Mouse (Mus musculus): Measurements from ENCODE around the gene Pnkd. TPM values are rescaled to one million over a fixed set of nuclear protein-coding genes. Genes with fewer than 3 reads are reported as not detected.
"Not testable (repeated sequence)": the region's sequence is repeated elsewhere in the genome, so short reads cannot be mapped to it uniquely, and the experiment has no call there.

Gene Pnkd
- polyA plus RNA-seq, 1 experiment from 2014 or later = 34.0 TPM

DNA sequence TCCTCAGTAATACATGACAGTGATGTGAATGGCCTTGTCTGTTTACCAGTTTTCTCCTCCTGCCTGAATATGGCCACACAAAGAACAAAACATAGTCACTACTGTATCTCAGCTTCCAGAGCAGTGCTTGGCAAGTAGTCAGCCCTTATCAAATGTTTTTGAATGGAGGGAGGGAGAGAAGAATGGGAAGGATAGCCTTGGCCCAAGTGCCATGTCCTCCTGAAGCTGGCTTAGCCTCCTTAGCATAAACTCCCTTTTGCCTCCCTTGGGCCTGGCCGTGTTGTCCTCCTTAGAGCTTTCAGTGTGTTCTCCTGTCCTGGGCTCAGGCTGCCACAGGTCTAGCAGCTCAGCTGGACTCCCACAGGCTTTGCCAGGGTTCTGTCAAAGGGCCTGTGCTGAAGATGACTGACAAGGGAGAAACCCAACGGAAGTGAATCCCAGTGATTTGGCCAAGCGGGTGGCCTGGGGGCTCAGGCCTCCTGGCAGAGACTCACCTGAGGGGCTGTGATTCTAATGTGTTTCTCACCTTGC is 52.6 kb downstream of the Pnkd start:
- Histone ChIP-seq H3K27me3 (ENCODE audit: control insufficient read depth, insufficient read depth, low read depth, low read length) (peaks cover 5% of the 10 kb centered on the region; the same call in 1 of the 2 replicates), H3K27ac (ENCODE audit: low read length) (no peak overlapping the region), H3K4me2 (ENCODE audit: low read depth, low read length) (no peak overlapping the region), H3K36me3 (ENCODE audit: control insufficient read depth, insufficient read depth) (no peaks in the 10 kb centered on the region), H3K9me3 (replicated peaks; ENCODE audit: control insufficient read depth, low read length) (no peaks in the 10 kb centered on the region), H3K4me3 (ENCODE audit: low read depth, low read length) (no peak overlapping the region), H3K9ac (ENCODE audit: low read depth, low read length) (no peak overlapping the region), H3K4me1 (ENCODE audit: control insufficient read depth, low read depth, low read length) (peaks cover 11% of the 10 kb centered on the region)
- 76% methylated on average over 3 of the region's 3 CpGs for WGBS (ENCODE audit: insufficient replicate concordance)
- ATAC-seq (ENCODE audit: low read depth) = no peak

DNA sequence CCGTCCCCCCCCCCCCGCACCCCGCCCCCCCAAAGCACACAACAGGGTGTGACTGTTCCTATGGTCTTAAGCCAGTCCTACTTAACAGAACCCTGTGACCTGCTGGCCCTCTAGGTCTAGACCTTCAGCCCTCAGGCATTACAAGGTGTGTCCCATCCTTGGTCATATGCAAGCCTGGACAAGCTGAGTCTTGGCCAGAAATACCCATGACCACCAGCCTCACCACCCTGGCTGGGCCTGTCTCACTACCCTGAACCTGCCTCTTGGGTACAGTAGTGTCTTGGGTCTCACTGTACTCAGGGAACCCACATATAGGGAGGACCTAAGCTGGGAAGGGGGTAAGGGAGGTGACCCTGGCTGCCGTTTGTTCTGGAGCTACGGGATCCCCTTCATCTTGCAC is 53.3 kb downstream of the Pnkd start:
- H3K36me3 ChIP-seq (ENCODE audit: control insufficient read depth, insufficient read depth) = no peaks in the 10 kb centered on the region
- no peaks in the 10 kb centered on the region for H3K9me3 ChIP-seq (replicated peaks; ENCODE audit: control insufficient read depth, low read length)
- peaks cover 4% of the 10 kb centered on the region for H3K4me1 ChIP-seq (ENCODE audit: control insufficient read depth, low read depth, low read length)
- 66% methylated on average over 5 of the region's 5 CpGs for WGBS (ENCODE audit: insufficient replicate concordance)
- no peak overlapping the region for H3K27ac ChIP-seq (ENCODE audit: low read length)
- no peak overlapping the region for H3K4me3 ChIP-seq (ENCODE audit: low read depth, low read length)
- H3K9ac ChIP-seq (ENCODE audit: low read depth, low read length) = no peak overlapping the region
- H3K27me3 ChIP-seq (ENCODE audit: control insufficient read depth, insufficient read depth, low read depth, low read length) = peaks cover 4% of the 10 kb centered on the region; the same call in 1 of the 2 replicates
- H3K4me2 ChIP-seq (ENCODE audit: low read depth, low read length) = no peak overlapping the region
- ATAC-seq (ENCODE audit: low read depth) = no peak

DNA sequence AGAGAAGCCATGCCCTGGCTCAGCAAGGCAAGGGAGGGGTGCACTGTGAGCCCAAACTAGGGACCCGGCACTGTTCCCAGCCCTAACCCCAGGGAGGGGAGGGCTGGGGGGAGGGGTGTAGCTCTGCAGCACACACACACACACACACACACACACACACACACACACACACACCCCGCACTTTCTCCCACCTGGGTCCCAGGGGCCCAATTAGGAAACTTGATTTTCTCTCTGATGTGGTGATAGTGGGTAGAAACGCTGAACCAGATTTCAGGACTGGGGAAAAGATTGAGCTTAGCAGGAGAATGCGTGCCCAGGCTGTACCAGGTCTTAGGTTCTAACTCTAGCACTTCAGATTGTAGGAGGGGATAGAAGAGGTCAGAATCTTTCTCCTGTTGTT is 53.9 kb downstream of the Pnkd start:
- Histone ChIP-seq H3K27ac (ENCODE audit: low read length) (no peak overlapping the region), H3K36me3 (ENCODE audit: control insufficient read depth, insufficient read depth) (no peaks in the 10 kb centered on the region), H3K9ac (ENCODE audit: low read depth, low read length) (no peak overlapping the region), H3K4me2 (ENCODE audit: low read depth, low read length) (no peak overlapping the region), H3K4me3 (ENCODE audit: low read depth, low read length) (no peak overlapping the region), H3K4me1 (ENCODE audit: control insufficient read depth, low read depth, low read length) (peaks cover 5% of the 10 kb centered on the region; the same call in 1 of the 2 replicates), H3K27me3 (ENCODE audit: control insufficient read depth, insufficient read depth, low read depth, low read length) (no peaks in the 10 kb centered on the region), H3K9me3 (replicated peaks; ENCODE audit: control insufficient read depth, low read length) (no peaks in the 10 kb centered on the region)
- 69% methylated on average over 4 of the region's 4 CpGs for WGBS (ENCODE audit: insufficient replicate concordance)
- no peak for ATAC-seq (ENCODE audit: low read depth)

DNA sequence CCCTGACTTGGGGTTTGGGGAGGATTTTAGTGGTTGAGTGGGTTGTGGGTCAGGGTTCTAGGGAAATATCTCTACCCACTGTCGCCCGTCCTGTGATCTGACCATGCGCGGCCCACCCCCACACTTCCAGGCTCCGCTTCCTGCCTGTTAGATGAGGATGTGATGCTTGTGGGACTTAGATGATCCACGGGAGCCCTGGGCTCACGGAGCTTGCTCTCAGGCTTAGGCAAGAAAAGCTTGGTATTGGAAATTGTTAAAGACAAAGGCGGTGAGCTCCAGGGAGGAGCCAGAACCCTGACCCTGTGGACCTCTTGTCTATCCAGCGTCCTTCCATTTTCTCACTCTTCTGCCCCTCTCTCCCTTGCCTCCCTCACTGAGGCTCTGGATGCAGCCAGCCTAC is 55.2 kb downstream of the Pnkd start:
- Histone ChIP-seq H3K4me3 (ENCODE audit: low read depth, low read length) (no peak overlapping the region), H3K9me3 (replicated peaks; ENCODE audit: control insufficient read depth, low read length) (no peaks in the 10 kb centered on the region), H3K36me3 (ENCODE audit: control insufficient read depth, insufficient read depth) (no peaks in the 10 kb centered on the region), H3K9ac (ENCODE audit: low read depth, low read length) (no peak overlapping the region), H3K4me2 (ENCODE audit: low read depth, low read length) (no peak overlapping the region), H3K4me1 (ENCODE audit: control insufficient read depth, low read depth, low read length) (peaks cover 6% of the 10 kb centered on the region; the same call in 1 of the 2 replicates), H3K27ac (ENCODE audit: low read length) (no peak overlapping the region), H3K27me3 (ENCODE audit: control insufficient read depth, insufficient read depth, low read depth, low read length) (no peaks in the 10 kb centered on the region)
- no peak for ATAC-seq (ENCODE audit: low read depth)
- WGBS (ENCODE audit: insufficient replicate concordance) = 78% methylated on average over 9 of the region's 9 CpGs

DNA sequence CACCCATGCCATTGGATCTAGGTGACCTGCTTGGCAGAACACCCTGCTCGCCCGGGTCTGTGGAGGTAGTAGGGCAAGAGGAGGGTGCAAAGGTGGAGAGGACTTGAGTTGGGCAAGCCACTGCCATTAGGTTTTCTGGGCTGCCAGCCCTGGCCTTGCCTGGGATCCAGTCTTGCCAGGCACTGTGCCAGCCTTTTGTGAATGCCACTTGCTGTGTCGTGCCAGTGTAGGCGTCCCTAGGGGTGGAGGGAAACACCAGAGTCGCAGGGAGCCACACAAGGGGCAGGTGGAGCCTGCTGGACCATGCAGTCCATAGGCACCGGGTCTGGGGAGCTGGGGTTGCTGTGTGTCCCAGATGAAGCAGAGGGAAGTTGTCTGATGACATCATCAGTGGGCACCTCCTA is 55.6 kb downstream of the Pnkd start:
- Histone ChIP-seq H3K9ac (ENCODE audit: low read depth, low read length) (no peak overlapping the region), H3K4me1 (ENCODE audit: control insufficient read depth, low read depth, low read length) (peaks cover 6% of the 10 kb centered on the region; the same call in 1 of the 2 replicates), H3K27ac (ENCODE audit: low read length) (no peak overlapping the region), H3K4me2 (ENCODE audit: low read depth, low read length) (no peak overlapping the region), H3K36me3 (ENCODE audit: control insufficient read depth, insufficient read depth) (no peaks in the 10 kb centered on the region), H3K9me3 (replicated peaks; ENCODE audit: control insufficient read depth, low read length) (no peaks in the 10 kb centered on the region), H3K27me3 (ENCODE audit: control insufficient read depth, insufficient read depth, low read depth, low read length) (no peaks in the 10 kb centered on the region), H3K4me3 (ENCODE audit: low read depth, low read length) (no peak overlapping the region)
- WGBS (ENCODE audit: insufficient replicate concordance) = 79% methylated on average over 6 of the region's 6 CpGs
- ATAC-seq (ENCODE audit: low read depth) = no peak

DNA sequence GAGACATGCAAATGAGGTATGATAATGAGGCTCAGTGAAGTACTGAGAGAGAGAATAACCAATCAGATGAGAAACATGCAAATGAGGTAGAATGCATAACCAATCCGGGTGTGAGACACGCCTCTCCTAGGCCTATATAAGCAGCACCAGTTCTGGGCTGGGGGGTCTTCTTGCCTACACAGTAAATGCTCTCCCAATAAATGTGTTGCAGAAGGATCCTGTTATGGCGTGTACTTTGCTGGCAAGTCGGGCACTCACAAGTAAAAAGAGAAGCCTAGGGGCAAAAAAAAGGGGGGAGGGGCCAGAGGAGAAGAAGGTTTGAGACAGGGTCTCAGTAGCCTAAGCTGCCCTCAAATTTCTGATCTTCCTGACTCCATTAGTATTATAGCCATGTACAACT is 56.3 kb downstream of the Pnkd start:
- H3K4me1 ChIP-seq (ENCODE audit: control insufficient read depth, low read depth, low read length); H3K27ac ChIP-seq (ENCODE audit: low read length); H3K36me3 ChIP-seq (ENCODE audit: control insufficient read depth, insufficient read depth); H3K9ac ChIP-seq (ENCODE audit: low read depth, low read length); H3K4me3 ChIP-seq (ENCODE audit: low read depth, low read length); H3K9me3 ChIP-seq (replicated peaks; ENCODE audit: control insufficient read depth, low read length); H3K4me2 ChIP-seq (ENCODE audit: low read depth, low read length); H3K27me3 ChIP-seq (ENCODE audit: control insufficient read depth, insufficient read depth, low read depth, low read length); ATAC-seq (ENCODE audit: low read depth): not testable (repeated sequence)
- WGBS (ENCODE audit: insufficient replicate concordance) = 87% methylated on average over 4 of the region's 4 CpGs

DNA sequence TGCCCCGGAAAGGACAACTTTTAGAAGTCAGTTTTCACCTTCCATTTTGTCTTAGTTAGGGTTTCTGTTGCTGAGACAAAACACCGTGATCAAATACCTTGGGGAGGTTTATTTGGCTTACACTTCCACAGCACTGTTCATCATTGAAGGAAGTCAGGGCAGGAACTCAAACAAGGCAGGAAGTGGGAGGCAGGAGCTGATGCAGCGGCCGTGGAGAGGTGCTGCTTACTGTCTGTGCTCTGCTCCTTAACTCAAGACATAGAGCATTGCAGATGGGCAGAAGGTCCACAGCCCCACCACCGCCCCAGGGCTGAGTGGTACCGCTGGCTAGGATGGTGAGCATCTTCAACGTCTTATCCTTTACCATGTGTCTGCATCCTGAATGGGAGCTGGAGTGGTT is 57.2 kb downstream of the Pnkd start:
- Histone ChIP-seq H3K4me3 (ENCODE audit: low read depth, low read length) (no peak overlapping the region), H3K27ac (ENCODE audit: low read length) (no peak overlapping the region), H3K9me3 (replicated peaks; ENCODE audit: control insufficient read depth, low read length) (no peaks in the 10 kb centered on the region), H3K36me3 (ENCODE audit: control insufficient read depth, insufficient read depth) (no peaks in the 10 kb centered on the region), H3K9ac (ENCODE audit: low read depth, low read length) (no peak overlapping the region), H3K4me2 (ENCODE audit: low read depth, low read length) (no peak overlapping the region), H3K27me3 (ENCODE audit: control insufficient read depth, insufficient read depth, low read depth, low read length) (no peaks in the 10 kb centered on the region), H3K4me1 (ENCODE audit: control insufficient read depth, low read depth, low read length) (peaks cover 6% of the 10 kb centered on the region; the same call in 1 of the 2 replicates)
- no peak for ATAC-seq (ENCODE audit: low read depth)
- WGBS (ENCODE audit: insufficient replicate concordance) = 57% methylated on average over 7 of the region's 7 CpGs

DNA sequence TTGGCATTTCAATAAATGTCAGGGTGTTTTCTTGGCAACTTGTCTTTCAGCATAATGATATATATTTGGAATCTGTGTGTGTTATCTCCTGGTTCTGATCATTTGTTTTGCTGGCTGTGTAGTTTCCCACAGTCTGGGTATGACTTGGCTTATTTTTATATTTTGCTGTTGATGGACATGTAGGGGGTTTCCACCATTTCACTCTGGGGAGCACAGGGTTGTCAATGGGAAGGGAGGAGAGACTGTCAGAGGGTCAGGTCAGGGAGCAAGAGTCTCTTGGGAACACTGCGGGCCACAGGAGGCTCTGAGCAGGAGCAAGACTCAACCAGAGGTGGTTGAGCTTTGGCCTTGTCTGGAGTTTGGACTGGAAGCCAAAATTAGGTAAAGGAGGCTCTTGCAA is 57.6 kb downstream of the Pnkd start:
- ATAC-seq (ENCODE audit: low read depth) = no peak
- peaks cover 6% of the 10 kb centered on the region; the same call in 1 of the 2 replicates for H3K4me1 ChIP-seq (ENCODE audit: control insufficient read depth, low read depth, low read length)
- no peaks in the 10 kb centered on the region for H3K36me3 ChIP-seq (ENCODE audit: control insufficient read depth, insufficient read depth)
- no peak overlapping the region for H3K27ac ChIP-seq (ENCODE audit: low read length)
- WGBS (ENCODE audit: insufficient replicate concordance) = 64% methylated on average over 1 of the region's 1 CpGs
- H3K9ac ChIP-seq (ENCODE audit: low read depth, low read length) = no peak overlapping the region
- no peak overlapping the region for H3K4me3 ChIP-seq (ENCODE audit: low read depth, low read length)
- H3K9me3 ChIP-seq (replicated peaks; ENCODE audit: control insufficient read depth, low read length) = no peaks in the 10 kb centered on the region
- H3K4me2 ChIP-seq (ENCODE audit: low read depth, low read length) = no peak overlapping the region
- no peaks in the 10 kb centered on the region for H3K27me3 ChIP-seq (ENCODE audit: control insufficient read depth, insufficient read depth, low read depth, low read length)

DNA sequence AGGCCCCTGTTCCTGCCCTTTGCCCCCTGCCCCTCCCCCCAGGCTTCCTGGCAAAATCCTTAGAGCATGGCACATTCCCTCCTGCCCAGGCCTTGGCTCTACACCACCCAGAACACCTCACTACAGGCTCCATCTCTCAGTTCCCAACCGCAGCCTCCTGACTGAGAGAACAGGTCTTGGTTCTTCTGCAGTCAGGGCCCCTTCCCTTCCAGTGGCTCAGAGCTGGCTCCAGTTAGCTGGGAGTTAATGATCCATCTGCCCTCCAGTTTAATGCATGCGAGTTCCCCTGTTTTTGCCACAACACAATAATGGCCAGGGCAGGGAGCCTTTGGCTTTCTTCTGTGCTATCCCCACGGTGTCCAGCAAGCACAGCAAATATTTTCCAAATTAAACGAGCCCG is 58.4 kb downstream of the Pnkd start:
- WGBS (ENCODE audit: insufficient replicate concordance) = 61% methylated on average over 5 of the region's 5 CpGs
- no peaks in the 10 kb centered on the region for H3K36me3 ChIP-seq (ENCODE audit: control insufficient read depth, insufficient read depth)
- H3K27ac ChIP-seq (ENCODE audit: low read length) = no peak overlapping the region
- ATAC-seq (ENCODE audit: low read depth) = no peak
- H3K4me1 ChIP-seq (ENCODE audit: control insufficient read depth, low read depth, low read length) = peaks cover 6% of the 10 kb centered on the region; the same call in 1 of the 2 replicates
- no peak overlapping the region for H3K4me3 ChIP-seq (ENCODE audit: low read depth, low read length)
- no peak overlapping the region for H3K4me2 ChIP-seq (ENCODE audit: low read depth, low read length)
- H3K9ac ChIP-seq (ENCODE audit: low read depth, low read length) = no peak overlapping the region
- no peaks in the 10 kb centered on the region for H3K27me3 ChIP-seq (ENCODE audit: control insufficient read depth, insufficient read depth, low read depth, low read length)
- no peaks in the 10 kb centered on the region for H3K9me3 ChIP-seq (replicated peaks; ENCODE audit: control insufficient read depth, low read length)

Data from liver, embryonic 16.5 days (tissue).